Mouse (Mus musculus) ovary, adult 18-20 months (tissue): ENCODE results near the gene Zfp457.
"Not testable (repeated sequence)": the region's sequence is repeated elsewhere in the genome, so short reads cannot be mapped to it uniquely, and the experiment has no call there.

ENCODE experiments used
- DNase-seq: peaks from one replicate; pipeline ENCODE4 v3.0.0; 2022; ENCODE audit warnings: low spot score, mixed read lengths

Zfp457 gene

GRCm38 (mm10) chr13:67305822-67306672, at the start of gene Zfp457:
Gene Zfp457 (minus strand): TSS chr13:67306485.
- DNase-seq, result peak; percentile 78

DNA sequence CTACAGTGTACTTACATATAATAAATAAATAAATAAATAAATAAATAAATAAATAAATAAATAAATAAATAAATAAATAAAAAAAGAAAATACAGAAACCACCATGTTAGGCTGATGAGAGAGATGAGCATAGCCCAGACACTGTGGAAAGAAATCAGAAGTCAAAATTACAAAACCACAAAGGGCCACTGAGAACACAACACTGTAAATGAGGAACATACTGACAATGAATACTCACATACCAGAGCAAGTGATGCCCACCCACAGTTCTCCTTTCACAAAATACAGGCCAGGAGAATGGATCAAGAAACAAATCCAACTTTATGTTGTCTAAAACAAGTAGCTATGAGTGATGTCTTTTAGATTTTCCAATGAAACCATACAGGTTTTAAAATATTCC, 45.6 kb upstream of the Zfp457 start:
- no peak for DNase-seq

- no peak for DNase-seq
These were observed 37.1 kb upstream of the Zfp457 start for GRCm38 (mm10) chr13:67343422-67343821.

- DNase-seq, result no peak
These were observed 26.6 kb upstream of the Zfp457 start for GRCm38 (mm10) chr13:67332877-67333276.

- DNase-seq, result peak; percentile 80
These were observed 25.9 kb upstream of the Zfp457 start, which contains the start of gene Zfp595 for GRCm38 (mm10) chr13:67332019-67332724. Gene Zfp595 (minus strand): TSS chr13:67332570.

GRCm38 (mm10) chr13:67306718-67307117, 433 bp upstream of the Zfp457 start:
- DNase-seq, result no peak

GRCm38 (mm10) chr13:67278314-67278713, 28.0 kb downstream of the Zfp457 start, which contains the start of gene Zfp458:
Gene Zfp458 (minus strand): TSS chr13:67278466.
- DNase-seq, result no peak

- DNase-seq, result not testable (repeated sequence)
These were observed 36.8 kb downstream of the Zfp457 start for GRCm38 (mm10) chr13:67269383-67270065.

- DNase-seq, result peak; percentile 52
These were observed 37.5 kb downstream of the Zfp457 start for GRCm38 (mm10) chr13:67268568-67269369.
